Mouse (Mus musculus): ENCODE measurements around the gene Gm7145.
"Not testable (repeated sequence)": the region's sequence is repeated elsewhere in the genome, so short reads cannot be mapped to it uniquely, and the experiment has no call there.

GRCm38 (mm10) chr1:117927715-117928114, 38.0 kb upstream of the Gm7145 start, which contains the start of gene Gm28168:
- TF ChIP-seq CTCF, EP300 (IDR thresholded peaks at IDR 0.05): not testable (repeated sequence)

Measured in lung, postnatal 0 days (tissue).